Mouse (Mus musculus) neutrophil, adult 5-6 weeks (primary cell): ENCODE data around the gene Gna11. TPM values are rescaled to one million over a fixed set of nuclear protein-coding genes. Genes with fewer than 3 reads are reported as not detected.

Experiments used
- total RNA-seq: library from RNA; stranded (forward); fragments of 200-1000 nt; gene quantifications from 2 replicates; pipeline ENCODE4 v1.2.3, GENCODE M21; 2017

Gna11 gene
- total RNA-seq, 1 experiment from 2014 or later: 13.5 TPM

Other genes starting within 250 kb of the Gna11 start
- 30.1 and 38.4 TPM in 2 replicates for gene Cactin, start 224.1 kb downstream of the Gna11 start, total RNA-seq
- gene Tbxa2r, start 216.5 kb downstream of the Gna11 start, total RNA-seq: 4.1 and 5.6 TPM in 2 replicates
- 0.25 TPM in 1 of 2 replicates, not detected in the other for gene Gipc3, start 201.9 kb downstream of the Gna11 start, total RNA-seq
- gene Hmg20b, start 194.7 kb downstream of the Gna11 start, total RNA-seq: 30.3 and 36.5 TPM in 2 replicates
- gene Mfsd12, start 187.7 kb downstream of the Gna11 start, total RNA-seq: 2.6 and 2.8 TPM in 2 replicates
- 4.2 and 5.5 TPM in 2 replicates for gene 4930404N11Rik, start 179.4 kb downstream of the Gna11 start, total RNA-seq
- gene Fzr1, start 166.7 kb downstream of the Gna11 start, total RNA-seq: 16.5 and 16.8 TPM in 2 replicates
- 11.2 and 16.9 TPM in 2 replicates for gene Dohh, start 160.8 kb downstream of the Gna11 start, total RNA-seq
- 3.1 and 5.6 TPM in 2 replicates for gene Gm48551, start 160.7 kb downstream of the Gna11 start, total RNA-seq
- 2.2 TPM in 1 of 2 replicates, not detected in the other for gene Gm48552, start 156.2 kb downstream of the Gna11 start, total RNA-seq
- 2.5 and 2.6 TPM in 2 replicates for gene Smim24, start 152.1 kb downstream of the Gna11 start, total RNA-seq
- 8.3 and 12.2 TPM in 2 replicates for gene Nfic, start 89.6 kb downstream of the Gna11 start, total RNA-seq
- gene Celf5, start 62.5 kb downstream of the Gna11 start, total RNA-seq: not detected in 2 replicates
- gene Ncln, start 48.8 kb downstream of the Gna11 start, total RNA-seq: 148 and 149 TPM in 2 replicates
- gene S1pr4, start 45.1 kb downstream of the Gna11 start, total RNA-seq: 61.1 and 63.1 TPM in 2 replicates
- gene Gna15, start 21.0 kb downstream of the Gna11 start, total RNA-seq: 12.6 and 13.4 TPM in 2 replicates
- gene Aes, start 14.3 kb upstream of the Gna11 start, total RNA-seq: 276 and 331 TPM in 2 replicates
- gene Tle2, start 29.4 kb upstream of the Gna11 start, total RNA-seq: 1.5 and 2.6 TPM in 2 replicates
- gene Tle6, start 55.9 kb upstream of the Gna11 start, total RNA-seq: 1.9 TPM in 1 of 2 replicates, not detected in the other
- 5.0 and 5.8 TPM in 2 replicates for gene BC025920, start 61.1 kb upstream of the Gna11 start, total RNA-seq
- gene Sirt6, start 82.6 kb upstream of the Gna11 start, total RNA-seq: 5.6 and 6.4 TPM in 2 replicates
- gene Ankrd24, start 83.3 kb upstream of the Gna11 start, total RNA-seq: 0.58 and 0.98 TPM in 2 replicates
- gene Gm10778, start 103.9 kb upstream of the Gna11 start, total RNA-seq: 7.9 and 9.8 TPM in 2 replicates
- 11.8 and 21.3 TPM in 2 replicates for gene Zfp433, start 159.6 kb upstream of the Gna11 start, total RNA-seq
- 5.6 and 11.2 TPM in 2 replicates for gene Gm3055, start 226.0 kb upstream of the Gna11 start, total RNA-seq